Mouse (Mus musculus): ENCODE measurements around the gene Large1. TPM values are rescaled to one million over a fixed set of nuclear protein-coding genes. Genes with fewer than 3 reads are reported as not detected.

The Large1 gene
- total RNA-seq (2023) = 1.2 TPM

GRCm38 (mm10) chr8:73353108-73353793, at the start of gene Large1:
Gene Large1, minus strand, starts transcription at chr8:73353540.

Measured in CD8-positive naive resting alpha-beta T cell, adult 57 days (primary cell).